Mouse (Mus musculus) testis, adult 2 months (tissue): Measurements from ENCODE around the gene Ext2.

Source experiments
- CTCF ChIP-seq: fragments of 200-500 bp; IDR thresholded peaks from 2 replicates; pipeline ENCODE4 v1.5.1; 2012; ENCODE audit warnings: low read depth, mild to moderate bottlenecking, inconsistent platforms, low read length, moderate library complexity; ENCODE audit not compliant: control insufficient read depth, insufficient read depth, insufficient replicate concordance
- POLR2A ChIP-seq: fragments of 200-500 bp; IDR thresholded peaks from 2 replicates; pipeline ENCODE4 v1.6.1; 2012; ENCODE audit warnings: low read depth, mild to moderate bottlenecking, inconsistent platforms, low read length, moderate library complexity; ENCODE audit not compliant: control insufficient read depth

DNA sequence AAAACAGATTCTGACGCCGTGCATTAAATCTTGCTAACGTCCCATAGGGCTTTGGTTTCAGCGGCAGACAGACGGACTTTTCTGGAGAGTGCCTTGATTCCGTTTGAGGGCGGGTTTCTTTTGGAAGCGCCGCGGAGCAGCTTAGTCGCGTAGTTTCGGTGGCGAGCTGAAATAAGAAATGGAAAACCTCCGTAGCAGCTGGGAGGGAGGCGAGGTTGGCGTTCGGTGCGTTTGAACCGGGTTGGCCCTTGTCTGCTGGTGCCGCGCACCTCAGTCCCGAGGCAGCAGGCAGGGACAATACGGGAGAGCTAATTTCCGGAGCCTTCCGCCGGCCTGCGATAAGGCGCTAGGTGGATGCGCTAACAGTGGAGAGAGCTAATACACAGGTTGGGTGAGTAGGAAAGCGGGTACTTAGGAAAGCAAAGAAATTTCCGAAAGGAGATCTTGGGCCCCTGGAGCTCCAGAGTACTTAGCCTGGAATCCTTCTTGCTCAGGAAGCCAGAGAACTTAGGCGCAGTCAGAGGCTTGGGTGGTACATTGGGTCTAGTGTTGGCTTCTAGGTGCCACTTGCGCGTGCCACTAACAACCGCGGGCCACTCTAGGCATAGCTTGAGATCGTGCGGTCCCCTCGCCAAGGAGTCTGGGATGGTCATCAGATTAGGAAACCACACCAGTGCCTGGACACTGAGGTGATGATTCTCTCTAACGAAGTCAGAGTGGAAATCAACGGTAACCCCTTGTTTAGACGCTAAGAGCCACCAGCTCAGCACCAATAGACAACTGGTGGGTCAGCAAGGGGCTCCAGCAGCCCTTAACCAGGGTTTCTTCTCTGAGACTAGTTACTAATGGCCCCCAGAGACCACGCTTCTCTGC lies 175.1 kb downstream of the Ext2 start:
- no peak for TF ChIP-seq CTCF
- no peak for TF ChIP-seq POLR2A
